In the genomic region with DNA sequence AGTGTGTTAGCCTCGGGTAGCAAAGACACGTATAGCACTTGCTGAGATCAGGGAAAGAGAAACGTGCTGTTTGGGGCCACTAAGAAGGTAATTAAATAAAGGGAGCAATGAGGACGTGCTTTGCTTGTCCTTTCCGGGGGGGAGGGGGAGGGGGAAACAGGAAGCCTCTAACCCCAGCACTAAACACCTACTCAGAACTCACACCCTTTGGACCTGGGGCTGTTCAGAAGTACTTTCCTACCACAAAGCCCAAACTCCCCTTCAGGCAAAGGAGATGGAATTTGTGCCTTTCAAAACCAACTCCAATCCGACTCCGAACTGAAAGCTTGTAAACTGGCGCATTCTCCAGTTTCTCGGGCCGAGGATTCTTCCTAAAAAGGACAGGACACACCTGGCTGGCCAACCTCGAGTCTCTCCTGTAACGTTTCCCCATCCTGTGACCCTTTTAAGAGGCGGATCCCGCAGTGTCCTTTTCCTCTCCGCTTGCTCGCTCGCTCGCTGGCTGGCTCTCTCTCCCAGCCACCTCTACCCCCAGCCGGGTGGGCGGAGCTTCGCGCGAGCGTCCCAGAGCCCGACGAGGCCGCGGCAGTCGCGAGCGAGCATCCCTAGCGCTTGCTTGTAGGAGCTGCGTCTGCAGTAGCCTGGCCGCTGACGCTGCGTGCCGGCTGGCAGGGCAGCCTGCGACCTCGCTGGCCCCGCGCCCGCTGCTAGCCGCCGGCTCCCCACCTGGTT, we compare ENCODE assay signal across 7 mouse cellular contexts. TPM values are rescaled to one million over a fixed set of nuclear protein-coding genes. Genes with fewer than 3 reads are reported as not detected.
DNase-seq lines count a peak whose midpoint lies in the region; ATAC-seq lines count a peak whose summit lies in the region.

No protein-coding gene starts in this region.

- ATAC-seq in embryonic facial prominence, embryonic 14.5 days (ENCODE audit: low read depth), result peak; percentile 98
- ATAC-seq in midbrain, embryonic 12.5 days (ENCODE audit: low FRiP score, low read depth), result peak; percentile 99

- H3K9me3 ChIP-seq in embryonic facial prominence, embryonic 14.5 days (ENCODE audit: control insufficient read depth, low read length), result no peaks in the 10 kb centered on the region
- H3K9me3 ChIP-seq in limb, embryonic 10.5 days (replicated peaks), result no peaks in the 10 kb centered on the region
- no peaks in the 10 kb centered on the region for H3K9me3 ChIP-seq in midbrain, embryonic 12.5 days

- H3K36me3 ChIP-seq in embryonic facial prominence, embryonic 14.5 days (ENCODE audit: control insufficient read depth, insufficient read depth, low read length), result no peaks in the 10 kb centered on the region
- no peaks in the 10 kb centered on the region for H3K36me3 ChIP-seq in limb, embryonic 10.5 days
- no peaks in the 10 kb centered on the region for H3K36me3 ChIP-seq in midbrain, embryonic 12.5 days

- no peak overlapping the region for H3K27ac ChIP-seq in embryonic facial prominence, embryonic 14.5 days (replicated peaks; ENCODE audit: low read depth, low read length)
- H3K27ac ChIP-seq in limb, embryonic 10.5 days, result peak overlapping the region; percentile 78
- no peak overlapping the region for H3K27ac ChIP-seq in midbrain, embryonic 12.5 days (replicated peaks)

- H3K4me2 ChIP-seq in embryonic facial prominence, embryonic 14.5 days (ENCODE audit: low read depth, low read length), result peak overlapping the region; percentile 73
- H3K4me2 ChIP-seq in midbrain, embryonic 12.5 days (replicated peaks), result peak overlapping the region; percentile 73

- peak; percentile 41 to 64 for DNase-seq in adrenal gland, postnatal 4 days (ENCODE audit: low spot score in 2 of 2)
- peak; percentile 89 for DNase-seq in embryonic facial prominence, embryonic 14.5 days (ENCODE audit: low spot score)
- peak; percentile 78 to 83 for DNase-seq in heart, adult 18-20 months
- DNase-seq in kidney, adult 18-20 months, result peak; percentile 87
- DNase-seq in limb, embryonic 10.5 days (ENCODE audit: low spot score), result peak; percentile 74
- DNase-seq in skeletal muscle tissue, adult 2 months (ENCODE audit: low read depth, low spot score), result peak; percentile 65

- H3K9ac ChIP-seq in embryonic facial prominence, embryonic 14.5 days (ENCODE audit: low read depth, low read length), result peak overlapping the region; percentile 60
- peak overlapping the region; percentile 57 for H3K9ac ChIP-seq in midbrain, embryonic 12.5 days (replicated peaks)

- no peaks in the 10 kb centered on the region for H3K4me1 ChIP-seq in embryonic facial prominence, embryonic 14.5 days (ENCODE audit: control insufficient read depth, insufficient read depth, low read length)
- H3K4me1 ChIP-seq in limb, embryonic 10.5 days, result no peaks in the 10 kb centered on the region
- H3K4me1 ChIP-seq in midbrain, embryonic 12.5 days, result no peaks in the 10 kb centered on the region

- 23% methylated on average over 31 of the region's 44 CpGs for WGBS in embryonic facial prominence, embryonic 14.5 days
- 9% methylated on average over 37 of the region's 44 CpGs for WGBS in limb, embryonic 10.5 days
- WGBS in midbrain, embryonic 12.5 days, result 16% methylated on average over 44 of the region's 44 CpGs

- H3K4me3 ChIP-seq in embryonic facial prominence, embryonic 14.5 days (ENCODE audit: low read depth, low read length), result peak overlapping the region; percentile 54
- peak overlapping the region; percentile 63 for H3K4me3 ChIP-seq in limb, embryonic 10.5 days
- peak overlapping the region; percentile 58 for H3K4me3 ChIP-seq in midbrain, embryonic 12.5 days

- H3K27me3 ChIP-seq in embryonic facial prominence, embryonic 14.5 days (replicated peaks; ENCODE audit: control insufficient read depth, insufficient read depth, low read length), result peaks cover 34% of the 10 kb centered on the region
- H3K27me3 ChIP-seq in limb, embryonic 10.5 days (ENCODE audit: low read depth, poor library complexity, severe bottlenecking), result peaks cover 73% of the 10 kb centered on the region
- peaks cover 32% of the 10 kb centered on the region for H3K27me3 ChIP-seq in midbrain, embryonic 12.5 days

RNA-seq across cellular contexts. Expression of a gene that starts 47.1 kb away (rescaled TPM):
- total RNA-seq in adrenal gland, postnatal 4 days (2021), result 10 to 100 TPM; 22.7 to 26.2 TPM
- polyA plus RNA-seq in embryonic facial prominence, embryonic 14.5 days (2014; fragmentation: Nextera tagmentation; extraction: Ambion mirVana), result 8.1 and 9.1 TPM in 2 replicates
- 10 to 100 TPM; 67.3 to 75.5 TPM for total RNA-seq in heart, adult 18-20 months (2021)
- 3.4 and 3.7 TPM in 2 replicates for polyA plus RNA-seq in limb, embryonic 10.5 days (2016; fragmentation: Nextera tagmentation; extraction: Ambion mirVana)
- 1.2 and 1.3 TPM in 2 replicates for polyA plus RNA-seq in midbrain, embryonic 12.5 days (2016; fragmentation: Nextera tagmentation; extraction: Ambion mirVana)
